Comparison of ENCODE assay signal across 11 mouse cellular contexts in genomic region chr1:132733873-132734447, GRCm38 (mm10). TPM values are rescaled to one million over a fixed set of nuclear protein-coding genes. Genes with fewer than 3 reads are reported as not detected.
DNase-seq lines count a peak whose midpoint lies in the region; ATAC-seq lines count a peak whose summit lies in the region.
"Had no signal": no experiment of that assay in that cellular context is flagged by ENCODE, and none has a peak within 500 bp of the region (broad histone marks: within the 10 kb centered on the region; RNA-seq: fewer than 3 reads in every experiment).

No protein-coding gene starts in this region.

- H3K9ac ChIP-seq in forebrain, embryonic 13.5 days, result no peak overlapping the region

- H3K4me2 ChIP-seq in forebrain, embryonic 13.5 days, result no peak overlapping the region

- H3K27me3 ChIP-seq in limb, embryonic 10.5 days (ENCODE audit: low read depth, poor library complexity, severe bottlenecking), result peaks cover 44% of the 10 kb centered on the region
- no peaks in the 10 kb centered on the region for H3K27me3 ChIP-seq in forebrain, embryonic 13.5 days

- ATAC-seq in forebrain, embryonic 13.5 days, result no peak
- ATAC-seq: intestine, embryonic 16.5 days had no signal

- H3K9me3 ChIP-seq in limb, embryonic 10.5 days (replicated peaks), result no peaks in the 10 kb centered on the region
- H3K9me3 ChIP-seq in forebrain, embryonic 13.5 days (replicated peaks), result no peaks in the 10 kb centered on the region

- no peak overlapping the region for H3K27ac ChIP-seq in limb, embryonic 10.5 days
- H3K27ac ChIP-seq in forebrain, embryonic 13.5 days, result no peak overlapping the region
- H3K27ac ChIP-seq: macrophage had no signal

- peaks cover 1% of the 10 kb centered on the region; the same call in 1 of the 2 replicates for H3K4me1 ChIP-seq in limb, embryonic 10.5 days
- H3K4me1 ChIP-seq in forebrain, embryonic 13.5 days, result peaks cover 65% of the 10 kb centered on the region

- no peak overlapping the region for H3K4me3 ChIP-seq in limb, embryonic 10.5 days
- no peak overlapping the region for H3K4me3 ChIP-seq in forebrain, embryonic 13.5 days

- WGBS in limb, embryonic 10.5 days, result 34% methylated on average over 9 of the region's 9 CpGs
- 44% methylated on average over 9 of the region's 9 CpGs for WGBS in forebrain, embryonic 13.5 days

- DNase-seq in adrenal gland, postnatal 36 days, result peak; percentile 9 to 29
- DNase-seq in adrenal gland, adult 18-20 months (ENCODE audit: low spot score in 2 of 2), result no peak
- peak; percentile 15 for DNase-seq in lung, postnatal 10 days
- no peak for DNase-seq in lung, adult 18-20 months
- peak; percentile 53 for DNase-seq in NIH3T3 (ENCODE audit: low read depth)
- DNase-seq in limb, embryonic 10.5 days (ENCODE audit: low spot score), result peak; percentile 71
- DNase-seq in cerebellum, adult 9-10 months, result no peak
- DNase-seq: gastrocnemius, postnatal 25 days had no signal

- no peaks in the 10 kb centered on the region for H3K36me3 ChIP-seq in limb, embryonic 10.5 days
- H3K36me3 ChIP-seq in forebrain, embryonic 13.5 days (ENCODE audit: poor library complexity, severe bottlenecking), result no peaks in the 10 kb centered on the region

RNA-seq across cellular contexts. Expression of gene Nfasc, which starts 7.6 kb away (rescaled TPM):
- 1 to 10 TPM; 2.7 to 5.0 TPM for total RNA-seq in adrenal gland, postnatal 36 days (2021)
- 1 to 10 TPM; 3.4 to 5.2 TPM for total RNA-seq in adrenal gland, adult 18-20 months (2021)
- polyA plus RNA-seq in limb, embryonic 10.5 days (2016; fragmentation: Nextera tagmentation; extraction: Ambion mirVana), result 0.98 and 1.4 TPM in 2 replicates
- polyA plus RNA-seq in forebrain, embryonic 13.5 days (2015; fragmentation: Nextera tagmentation; extraction: Ambion mirVana), result 35.3 and 35.8 TPM in 2 replicates
- polyA plus RNA-seq: macrophage had no signal

Comparison
In these comparisons a context has a peak if more than half of its experiments do, and no peak if none do; other contexts are left out.
1. DNase-seq: peak in adrenal gland, postnatal 36 days (2 of 2), lung, postnatal 10 days (single experiment), NIH3T3 (single experiment) and limb, embryonic 10.5 days (single experiment); none in adrenal gland, adult 18-20 months (0 of 2), lung, adult 18-20 months (0 of 2) and cerebellum, adult 9-10 months (single experiment).